Mouse (Mus musculus): ENCODE measurements around the gene Gm28038. TPM values are rescaled to one million over a fixed set of nuclear protein-coding genes. Genes with fewer than 3 reads are reported as not detected.

The Gm28038 gene
- not detected in 2 replicates for polyA plus RNA-seq (2015; fragmentation: Nextera tagmentation; extraction: Ambion mirVana)

DNA sequence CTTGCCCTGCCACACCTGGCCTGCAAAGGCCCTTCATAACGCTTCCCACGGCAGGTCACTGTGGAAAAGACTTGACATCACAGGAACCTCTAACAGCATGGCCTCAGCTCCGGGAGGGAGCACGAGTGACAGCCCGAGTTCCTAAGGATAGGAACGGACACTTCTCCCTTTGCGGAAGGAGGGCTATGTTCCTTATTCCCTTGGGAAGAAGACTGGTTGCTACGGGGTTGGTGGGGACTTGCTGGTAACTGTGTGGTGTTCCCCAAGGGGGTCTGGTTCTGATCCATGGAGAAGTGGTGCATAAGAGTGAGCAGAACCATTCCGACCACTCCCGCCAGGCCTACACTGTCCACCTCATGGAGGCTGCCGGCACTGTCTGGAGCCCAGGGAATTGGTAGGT, at the start of gene Gm28038:
TSS of gene Gm28038 (plus strand) at position 301 of the 400 bp plus-strand sequence.

GRCm38 (mm10) chr2:30237199-30237880, 43.5 kb upstream of the Gm28038 start, which contains the start of gene Lrrc8a:
Gene Lrrc8a (plus strand): TSS chr2:30237715.

GRCm38 (mm10) chr2:30240267-30240666, 40.6 kb upstream of the Gm28038 start, which contains the start of gene Gm28035:
Gene Gm28035 (plus strand): TSS chr2:30240567.

GRCm38 (mm10) chr2:30265767-30266253, 15.0 kb upstream of the Gm28038 start, which contains the start of gene Phyhd1:
Gene Phyhd1 (plus strand): TSS chr2:30266203.

GRCm38 (mm10) chr2:30286192-30287026, 5.6 kb downstream of the Gm28038 start, which contains the start of the genes Dolk and Nup188:
Gene Dolk (minus strand): TSS chr2:30286334.
Gene Nup188 (plus strand): TSS chr2:30286397.

Other genes starting within 250 kb of the Gm28038 start
- gene Wdr34, start 232.2 kb upstream of the Gm28038 start, polyA plus RNA-seq (2015; fragmentation: Nextera tagmentation; extraction: Ambion mirVana) = 27.3 and 30.6 TPM in 2 replicates
- gene Set, start 223.7 kb upstream of the Gm28038 start, polyA plus RNA-seq (2015; fragmentation: Nextera tagmentation; extraction: Ambion mirVana) = 172 and 260 TPM in 2 replicates
- 2.3 and 4.8 TPM in 2 replicates for gene Pkn3, start 203.4 kb upstream of the Gm28038 start, polyA plus RNA-seq (2015; fragmentation: Nextera tagmentation; extraction: Ambion mirVana)
- 24.9 and 31.7 TPM in 2 replicates for gene Zdhhc12, start 187.4 kb upstream of the Gm28038 start, polyA plus RNA-seq (2015; fragmentation: Nextera tagmentation; extraction: Ambion mirVana)
- 5.2 and 6.6 TPM in 2 replicates for gene Zer1, start 156.5 kb upstream of the Gm28038 start, polyA plus RNA-seq (2015; fragmentation: Nextera tagmentation; extraction: Ambion mirVana)
- 3.1 and 7.6 TPM in 2 replicates for gene Tbc1d13, start 147.3 kb upstream of the Gm28038 start, polyA plus RNA-seq (2015; fragmentation: Nextera tagmentation; extraction: Ambion mirVana)
- 29.2 and 38.9 TPM in 2 replicates for gene Endog, start 109.5 kb upstream of the Gm28038 start, polyA plus RNA-seq (2015; fragmentation: Nextera tagmentation; extraction: Ambion mirVana)
- gene Spout1, start 102.6 kb upstream of the Gm28038 start, polyA plus RNA-seq (2015; fragmentation: Nextera tagmentation; extraction: Ambion mirVana) = 25.1 and 32.0 TPM in 2 replicates
- 7.2 and 12.4 TPM in 2 replicates for gene Kyat1, start 75.2 kb upstream of the Gm28038 start, polyA plus RNA-seq (2015; fragmentation: Nextera tagmentation; extraction: Ambion mirVana)
- gene Lrrc8a, start 43.3 kb upstream of the Gm28038 start, polyA plus RNA-seq (2015; fragmentation: Nextera tagmentation; extraction: Ambion mirVana) = 31.8 and 34.7 TPM in 2 replicates
- gene Gm28035, start 40.5 kb upstream of the Gm28038 start, polyA plus RNA-seq (2015; fragmentation: Nextera tagmentation; extraction: Ambion mirVana) = 0.11 and 0.12 TPM in 2 replicates
- gene Phyhd1, start 14.8 kb upstream of the Gm28038 start, polyA plus RNA-seq (2015; fragmentation: Nextera tagmentation; extraction: Ambion mirVana) = 7.4 and 9.5 TPM in 2 replicates
- gene Dolk, start 5.3 kb downstream of the Gm28038 start, polyA plus RNA-seq (2015; fragmentation: Nextera tagmentation; extraction: Ambion mirVana) = 23.1 and 40.6 TPM in 2 replicates
- gene Nup188, start 5.4 kb downstream of the Gm28038 start, polyA plus RNA-seq (2015; fragmentation: Nextera tagmentation; extraction: Ambion mirVana) = 16.5 and 23.9 TPM in 2 replicates
- gene Sh3glb2, start 78.3 kb downstream of the Gm28038 start, polyA plus RNA-seq (2015; fragmentation: Nextera tagmentation; extraction: Ambion mirVana) = 64.0 and 93.0 TPM in 2 replicates
- gene Miga2, start 83.2 kb downstream of the Gm28038 start, polyA plus RNA-seq (2015; fragmentation: Nextera tagmentation; extraction: Ambion mirVana) = 8.7 and 17.0 TPM in 2 replicates
- gene Dolpp1, start 111.2 kb downstream of the Gm28038 start, polyA plus RNA-seq (2015; fragmentation: Nextera tagmentation; extraction: Ambion mirVana) = 17.3 and 17.9 TPM in 2 replicates
- 27.0 and 27.9 TPM in 2 replicates for gene Crat, start 134.8 kb downstream of the Gm28038 start, polyA plus RNA-seq (2015; fragmentation: Nextera tagmentation; extraction: Ambion mirVana)
- 90.2 and 99.4 TPM in 2 replicates for gene Ptpa, start 135.0 kb downstream of the Gm28038 start, polyA plus RNA-seq (2015; fragmentation: Nextera tagmentation; extraction: Ambion mirVana)
- gene Ier5l, start 193.2 kb downstream of the Gm28038 start, polyA plus RNA-seq (2015; fragmentation: Nextera tagmentation; extraction: Ambion mirVana) = 5.2 and 5.4 TPM in 2 replicates